Mouse (Mus musculus) heart, adult 2 months (tissue): Measurements from ENCODE around the gene Adgrl1. TPM values are rescaled to one million over a fixed set of nuclear protein-coding genes. Genes with fewer than 3 reads are reported as not detected.
A peak's percentile ranks its signal among the peaks of the same experiment; 100 is the strongest.

Experiments used
- DNase-seq, 2 experiments: peaks; one replicate each; pipeline ENCODE4 v3.0.0; 2021
- H3K27ac ChIP-seq: fragments of 200-600 bp; 2 replicates; pipeline ENCODE4 v1.8.1; 2022
- H3K27me3 ChIP-seq: fragments of 200-500 bp; 2 replicates; pipeline ENCODE4 v1.6.1; 2012; ENCODE audit warnings: mild to moderate bottlenecking, low read length, inconsistent platforms, mixed read lengths; ENCODE audit not compliant: control insufficient read depth, insufficient read depth
- H3K36me3 ChIP-seq: fragments of 200-500 bp; 2 replicates; pipeline ENCODE4 v1.6.1; 2012; ENCODE audit warnings: low read length, inconsistent platforms; ENCODE audit not compliant: control insufficient read depth, insufficient read depth
- H3K4me1 ChIP-seq: fragments of 200-500 bp; 2 replicates; pipeline ENCODE4 v1.6.1; 2011; ENCODE audit warnings: low read length; ENCODE audit not compliant: control insufficient read depth, insufficient read depth
- H3K4me3 ChIP-seq: fragments of 200-600 bp; 2 replicates; pipeline ENCODE4 v1.8.1; 2022
- H3K79me2 ChIP-seq: fragments of 200-500 bp; replicated peaks from 2 replicates; pipeline ENCODE4 v1.6.1; 2012; ENCODE audit warnings: mild to moderate bottlenecking, inconsistent platforms, low read length, moderate library complexity, mixed read lengths; ENCODE audit not compliant: control insufficient read depth, insufficient read depth
- H3K9ac ChIP-seq: fragments of 200-500 bp; 2 replicates; pipeline ENCODE4 v1.6.1; 2012; ENCODE audit warnings: low read depth, mild to moderate bottlenecking, control low read depth, inconsistent platforms, low read length, mixed read lengths
- CTCF ChIP-seq: fragments of 200-600 bp; IDR thresholded peaks from 2 replicates; pipeline ENCODE4 v1.8.1; 2022; ENCODE audit warnings: antibody characterized with exemption, mild to moderate bottlenecking, moderate library complexity
- EP300 ChIP-seq: fragments of 200-500 bp; IDR thresholded peaks from 2 replicates; pipeline ENCODE4 v1.6.1; 2011; ENCODE audit warnings: low read depth, low read length, control low read depth; ENCODE audit not compliant: insufficient read depth
- POLR2A ChIP-seq: fragments of 200-500 bp; IDR thresholded peaks from 2 replicates; pipeline ENCODE4 v1.6.1; 2011; ENCODE audit warnings: mild to moderate bottlenecking, low read depth, low read length, control low read depth; ENCODE audit not compliant: insufficient read depth
- WGBS: fragments of 180-500 bp; shearing (Covaris S2); methylation state at CpG from one replicate; pipeline ENCODE4 v1.1.7; 2018; 5-methylcytosine and 5-hydroxymethylcytosine counted together
- intact Hi-C: fragments of 180-260 bp; cut with DNase I; formaldehyde crosslinking; loops from one replicate; pipeline ENCODE4 v1.15.1; 2025
- polyA plus RNA-seq: library from polyadenylated mRNA; depleted of rRNA; stranded (reverse); fragments of >200 nt; gene quantifications from 2 replicates; pipeline ENCODE4 v1.2.3, GENCODE M21; 2012
- total RNA-seq, 2 experiments: library from RNA; stranded (reverse); gene quantifications; 2 replicates each; pipeline ENCODE4 v1.2.3; 2021

Gene Adgrl1
- total and polyA plus RNA-seq, 3 experiments: 11.3 to 33.8 (median 12.9) TPM

DNA sequence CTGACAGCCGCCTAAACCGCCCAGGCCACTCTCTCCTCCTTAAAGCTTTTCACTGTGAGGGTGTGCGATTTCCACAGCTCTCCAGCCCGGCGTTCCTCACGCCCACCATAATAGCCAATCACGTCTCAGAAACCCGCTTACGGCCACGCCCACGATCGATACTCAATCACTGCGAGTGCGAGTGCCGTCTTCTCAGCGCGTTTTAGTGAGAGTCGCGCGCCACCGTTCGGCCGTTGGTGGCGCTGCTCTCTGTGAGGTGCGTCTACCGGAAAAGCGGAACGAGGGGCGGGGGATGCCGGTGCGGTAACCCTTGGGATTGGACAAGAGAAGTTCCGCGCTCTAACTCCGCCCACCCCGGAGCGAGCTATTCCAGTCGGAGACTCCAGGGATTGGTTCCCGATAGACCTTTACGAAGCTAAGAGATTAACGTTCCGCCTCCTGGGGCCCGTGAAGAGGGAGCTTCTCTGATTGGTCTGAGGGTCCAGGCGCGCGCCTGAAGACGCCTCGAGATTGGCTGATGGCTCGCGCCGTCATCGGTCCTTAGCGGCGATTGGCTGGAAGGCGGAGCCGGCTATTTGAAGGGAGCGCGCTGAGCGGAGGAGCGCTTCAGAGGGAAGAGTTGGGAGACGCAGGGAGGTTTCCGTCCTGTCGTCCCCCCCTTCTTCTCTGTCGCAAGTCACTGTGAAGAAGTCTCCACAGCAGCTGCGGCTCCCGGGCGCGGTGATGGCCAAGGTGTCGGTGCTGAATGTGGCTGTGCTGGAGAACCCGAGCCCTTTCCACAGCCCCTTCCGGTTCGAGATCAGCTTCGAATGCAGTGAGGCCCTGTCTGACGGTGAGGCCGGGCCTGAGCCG, 55.4 kb downstream of the Adgrl1 start, which contains the start of the genes Gm10644 and Asf1b:
TSS of gene Gm10644 (minus strand) at position 100 of the 852 bp plus-strand sequence.
TSS of gene Asf1b (plus strand) at position 402 of the 852 bp plus-strand sequence.
- TF ChIP-seq EP300 (peak; percentile 66; the same call in 1 of the 2 replicates), POLR2A (0 out of 2 replicates have a peak, but pooled peaks have one; percentile 42), CTCF (peak; percentile 82)
- intact Hi-C loops: loop anchor here (2.0 kb wide), 1 partner anchor 43 kb away; no protein-coding TSS in a partner anchor
- no peaks in the 10 kb centered on the region for H3K27me3 ChIP-seq
- under 1% methylated on average over 75 of the region's 75 CpGs for WGBS
- H3K4me3 ChIP-seq: peak within 1 kb of the TSS; percentile 53
- no peaks in the 10 kb centered on the region for H3K4me1 ChIP-seq
- H3K27ac ChIP-seq: peak within 1 kb of the TSS; percentile 64
- no peaks in the 10 kb centered on the region for H3K36me3 ChIP-seq
- peak within 1 kb of the TSS; percentile 26 for H3K9ac ChIP-seq
- peak; percentile 92 to 98 for DNase-seq
- H3K79me2 ChIP-seq: no peaks in the 10 kb centered on the region

DNA sequence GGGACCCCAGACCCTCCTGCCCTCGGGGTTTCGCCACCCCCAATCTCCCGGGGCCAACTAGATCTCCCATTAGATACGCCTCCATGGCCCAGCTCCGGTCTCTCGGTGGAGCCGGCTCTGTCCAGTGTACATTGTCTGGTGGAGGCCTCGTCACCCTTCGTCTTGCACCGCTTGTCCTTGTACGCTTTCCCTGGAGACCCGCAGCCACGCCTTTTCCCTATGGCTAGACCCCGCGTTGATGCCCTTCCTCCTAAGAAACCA, 56.0 kb downstream of the Adgrl1 start:
- DNase-seq: no peak
- no peak for TF ChIP-seq EP300
- TF ChIP-seq CTCF: no peak
- TF ChIP-seq POLR2A: no peak
- Histone ChIP-seq H3K79me2 (no peaks in the 10 kb centered on the region), H3K9ac (no peak overlapping the region), H3K27me3 (no peaks in the 10 kb centered on the region), H3K27ac (no peak overlapping the region), H3K4me1 (no peaks in the 10 kb centered on the region), H3K4me3 (peak overlapping the region; percentile 53), H3K36me3 (no peaks in the 10 kb centered on the region)
- intact Hi-C loops: loop anchor here (2.0 kb wide), 1 partner anchor 43 kb away; no protein-coding TSS in a partner anchor
- WGBS: 2% methylated on average over 15 of the region's 15 CpGs

DNA sequence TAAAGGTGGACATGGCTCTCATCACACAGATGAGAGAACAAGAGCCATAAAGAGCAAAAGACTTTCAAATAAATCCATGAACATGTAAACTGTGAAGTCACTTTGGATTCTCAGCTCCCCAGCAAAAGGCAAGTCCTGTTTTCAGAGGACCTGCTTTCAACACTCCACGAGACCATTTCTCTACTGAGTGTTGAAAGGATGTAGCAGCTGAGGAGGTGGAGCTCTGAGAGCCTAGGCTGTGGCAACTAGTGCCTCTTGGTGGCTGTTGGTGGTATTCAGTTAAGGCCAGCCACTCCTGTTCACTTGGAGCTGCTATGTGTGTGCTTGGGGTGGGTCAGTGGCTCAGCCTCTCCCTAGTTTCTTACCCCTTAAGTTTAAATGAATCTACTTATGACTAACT, 56.9 kb downstream of the Adgrl1 start:
- WGBS: 10% methylated on average over 1 of the region's 1 CpGs
- Histone ChIP-seq H3K9ac (no peak overlapping the region), H3K36me3 (no peaks in the 10 kb centered on the region), H3K27ac (no peak overlapping the region), H3K27me3 (no peaks in the 10 kb centered on the region), H3K4me1 (no peaks in the 10 kb centered on the region), H3K79me2 (no peaks in the 10 kb centered on the region), H3K4me3 (no peak overlapping the region)
- no peak for DNase-seq
- intact Hi-C loops: no loop called here
- TF ChIP-seq EP300 (no peak), CTCF (peak; percentile 42)

DNA sequence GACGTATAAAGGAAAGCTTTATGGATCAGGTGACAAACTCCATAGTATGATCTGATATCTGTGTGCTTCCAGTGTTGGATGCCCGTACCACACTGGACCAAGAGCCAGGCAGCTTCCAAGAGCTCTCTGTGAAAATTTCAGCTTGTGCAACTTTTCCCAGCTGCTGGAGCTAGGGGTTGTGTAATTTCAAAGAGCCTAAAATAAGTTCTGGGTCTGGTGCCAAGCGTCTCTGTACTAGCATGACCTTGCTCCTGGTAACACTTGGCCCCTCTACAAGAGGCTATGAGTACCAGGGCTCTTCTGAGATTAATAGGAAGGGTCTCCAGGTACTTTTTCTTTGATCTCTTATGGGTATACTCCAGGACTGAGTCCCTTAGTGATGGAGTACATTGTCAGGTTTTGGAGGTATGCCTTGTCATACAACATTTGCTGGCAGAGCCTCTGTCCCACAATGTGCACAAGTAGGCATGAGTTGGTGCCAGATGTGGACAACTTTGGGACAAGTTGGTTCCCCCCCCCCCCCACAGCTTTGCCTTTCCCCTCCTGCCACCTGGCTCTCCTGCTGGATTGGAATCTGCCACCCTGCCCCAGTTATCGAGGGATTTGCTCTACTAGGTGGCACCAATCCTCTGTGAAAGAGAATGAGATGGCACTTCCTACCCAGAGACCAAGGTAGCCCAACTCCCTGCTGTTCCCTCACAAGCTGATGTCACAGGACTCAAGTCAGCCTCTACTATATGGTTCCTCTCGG, 64.3 kb downstream of the Adgrl1 start:
- intact Hi-C loops: no loop called here
- DNase-seq: peak in 1 of 2 experiments; percentile 73
- TF ChIP-seq POLR2A (no peak), EP300 (peak; percentile 61; the same call in 1 of the 2 replicates), CTCF (no peak)
- H3K4me3 ChIP-seq: no peak overlapping the region
- no peaks in the 10 kb centered on the region for H3K79me2 ChIP-seq
- 54% methylated on average over 5 of the region's 5 CpGs for WGBS
- no peak overlapping the region for H3K9ac ChIP-seq
- H3K4me1 ChIP-seq: peaks cover 3% of the 10 kb centered on the region
- H3K36me3 ChIP-seq: no peaks in the 10 kb centered on the region; the same call in 1 of the 2 replicates
- H3K27me3 ChIP-seq: no peaks in the 10 kb centered on the region
- peak overlapping the region; percentile 72 for H3K27ac ChIP-seq

DNA sequence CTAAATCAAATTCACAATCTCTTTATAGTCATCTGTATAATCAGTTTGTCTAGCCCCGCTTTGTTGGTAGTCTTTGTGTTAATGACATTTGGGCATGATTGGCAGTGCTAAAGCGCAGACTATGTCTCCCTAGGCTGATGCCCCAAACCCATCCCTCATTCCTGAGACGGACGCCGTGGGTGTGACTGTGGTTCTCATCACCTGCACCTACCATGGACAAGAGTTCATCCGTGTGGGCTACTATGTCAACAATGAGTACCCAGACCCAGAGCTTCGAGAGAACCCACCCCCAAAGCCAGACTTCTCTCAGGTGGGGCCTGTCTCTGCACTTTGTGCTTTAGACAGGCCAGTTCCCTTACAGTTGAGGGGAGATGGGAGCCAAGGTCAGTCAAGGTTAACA, 67.8 kb downstream of the Adgrl1 start:
- intact Hi-C loops: no loop called here

More for the DNA sequence above, 67.8 kb downstream of the Adgrl1 start:
- TF ChIP-seq EP300 (no peak), CTCF (no peak), POLR2A (no peak)
- Histone ChIP-seq H3K4me1 (peaks cover 5% of the 10 kb centered on the region), H3K36me3 (no peaks in the 10 kb centered on the region; the same call in 1 of the 2 replicates), H3K9ac (no peak overlapping the region), H3K27ac (no peak overlapping the region), H3K27me3 (no peaks in the 10 kb centered on the region), H3K4me3 (no peak overlapping the region), H3K79me2 (no peaks in the 10 kb centered on the region)
- DNase-seq: no peak
- WGBS: 91% methylated on average over 7 of the region's 7 CpGs
